Mouse (Mus musculus) lung, postnatal 0 days (tissue): Measurements from ENCODE around the gene Prss48.

ENCODE experiments used
- CTCF ChIP-seq: IDR thresholded peaks from 2 replicates; pipeline ENCODE4 v1.5.1; 2016; ENCODE audit warnings: antibody characterized with exemption, mild to moderate bottlenecking
- EP300 ChIP-seq: IDR thresholded peaks from 2 replicates; pipeline ENCODE4 v1.6.1; 2016; ENCODE audit warnings: antibody characterized with exemption, mild to moderate bottlenecking, control low read depth

DNA sequence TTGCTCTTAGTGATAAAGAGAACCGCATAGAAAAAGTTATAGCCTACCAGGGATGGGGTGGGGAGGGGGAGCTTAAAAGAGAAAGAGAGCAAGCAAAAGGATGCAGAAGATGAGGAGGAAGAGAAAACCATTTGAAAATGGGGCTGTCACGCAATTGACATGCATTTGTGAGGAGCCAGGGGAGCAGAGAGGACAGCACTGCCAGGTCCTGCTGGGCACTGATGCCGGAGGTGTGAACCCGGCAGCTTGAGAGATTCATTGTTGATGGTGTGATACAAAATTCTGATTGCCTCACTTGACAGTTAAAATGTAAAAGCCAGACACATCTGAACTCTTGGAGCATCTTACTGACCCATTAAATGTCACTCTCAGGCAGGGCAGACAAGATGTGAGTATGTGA is 27.8 kb downstream of the Prss48 start:
- no peak for TF ChIP-seq CTCF
- TF ChIP-seq EP300: no peak
